Mouse (Mus musculus) G1E (cell line): Measurements from ENCODE around the gene Ireb2.

Source experiments
- CTCF ChIP-seq: IDR thresholded peaks from 2 replicates; pipeline ENCODE4 v1.5.1; 2012; ENCODE audit warnings: low read depth, low read length, inconsistent platforms, mixed read lengths
- GATA1 ChIP-seq: IDR thresholded peaks from 2 replicates; pipeline ENCODE4 v1.6.1; 2012; ENCODE audit warnings: borderline replicate concordance, low read length, inconsistent platforms, mixed read lengths
- GATA2 ChIP-seq: IDR thresholded peaks from 2 replicates; pipeline ENCODE4 v1.6.1; 2012; ENCODE audit warnings: low read depth, low read length, inconsistent platforms, borderline replicate concordance

- no peak for TF ChIP-seq CTCF
- TF ChIP-seq GATA2: no peak
- no peak for TF ChIP-seq GATA1
These were observed 15.2 kb downstream of the Ireb2 start for GRCm38 (mm10) chr9:54878759-54879158.
